Mouse (Mus musculus) spleen, adult 2 months (tissue): ENCODE measurements around the gene Cacng5.

Experiments used
- CTCF ChIP-seq: fragments of 200-500 bp; IDR thresholded peaks from 2 replicates; pipeline ENCODE4 v1.5.1; 2011; ENCODE audit warnings: mild to moderate bottlenecking, inconsistent platforms; ENCODE audit not compliant: insufficient read depth, insufficient read length, insufficient replicate concordance; ENCODE audit errors: extremely low read depth
- POLR2A ChIP-seq: fragments of 200-500 bp; IDR thresholded peaks from 2 replicates; pipeline ENCODE4 v1.6.1; 2011; ENCODE audit warnings: low read depth, low read length, inconsistent platforms

DNA sequence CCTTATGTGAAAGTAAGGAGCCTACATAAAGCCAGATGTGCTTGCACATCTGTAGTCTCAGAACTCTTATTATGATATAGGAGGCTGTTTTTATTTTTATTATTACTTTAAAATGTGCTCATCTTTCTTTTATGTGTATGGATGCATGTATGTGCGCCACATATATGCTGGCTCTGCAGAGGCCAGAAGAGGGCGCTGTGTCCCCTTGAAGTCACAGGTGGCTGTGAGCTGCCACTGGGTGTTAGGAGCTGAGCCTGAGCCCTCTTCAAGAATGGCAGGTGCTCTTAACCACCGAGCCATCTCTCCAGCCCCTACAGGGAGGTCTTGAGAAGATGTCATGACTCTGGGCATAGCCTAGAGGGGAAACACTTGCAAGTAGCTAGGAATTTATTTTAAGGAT, 23.5 kb downstream of the Cacng5 start:
- no peak for TF ChIP-seq POLR2A
- TF ChIP-seq CTCF, result no peak
